Mouse (Mus musculus) thymus, adult 2 months (tissue): ENCODE results near the gene Ryr2. TPM values are rescaled to one million over a fixed set of nuclear protein-coding genes. Genes with fewer than 3 reads are reported as not detected.

Source experiments
- DNase-seq: peaks from one replicate; pipeline ENCODE4 v3.0.0; 2021
- H3K27ac ChIP-seq: fragments of 200-500 bp; 2 replicates; pipeline ENCODE4 v1.5.1; 2012; ENCODE audit warnings: low read length, control low read depth; ENCODE audit not compliant: control insufficient read depth, insufficient read depth
- H3K27me3 ChIP-seq: fragments of 200-500 bp; 2 replicates; pipeline ENCODE4 v1.6.1; 2012; ENCODE audit warnings: mild to moderate bottlenecking, low read length, moderate library complexity, mixed read lengths; ENCODE audit not compliant: control insufficient read depth, insufficient read depth
- H3K36me3 ChIP-seq: fragments of 200-500 bp; 2 replicates; pipeline ENCODE4 v1.6.1; 2012; ENCODE audit warnings: mild to moderate bottlenecking, low read length, moderate library complexity; ENCODE audit not compliant: control insufficient read depth, insufficient read depth
- H3K4me1 ChIP-seq: fragments of 200-500 bp; replicated peaks from 2 replicates; pipeline ENCODE4 v1.6.1; 2012; ENCODE audit warnings: low read length; ENCODE audit not compliant: control insufficient read depth, insufficient read depth
- H3K4me3 ChIP-seq: fragments of 200-500 bp; 2 replicates; pipeline ENCODE4 v1.5.1; 2012; ENCODE audit warnings: mild to moderate bottlenecking, low read length, control low read depth, moderate library complexity; ENCODE audit not compliant: control insufficient read depth, insufficient read depth
- CTCF ChIP-seq: fragments of 200-500 bp; IDR thresholded peaks from 2 replicates; pipeline ENCODE4 v1.5.1; 2012; ENCODE audit warnings: mild to moderate bottlenecking, control low read depth, low read length, moderate library complexity, borderline replicate concordance; ENCODE audit not compliant: control insufficient read depth, poor library complexity, insufficient read depth; ENCODE audit errors: extremely low read depth
- POLR2A ChIP-seq: fragments of 200-500 bp; IDR thresholded peaks from 2 replicates; pipeline ENCODE4 v1.6.1; 2012; ENCODE audit warnings: mild to moderate bottlenecking, low read length, control low read depth, moderate library complexity; ENCODE audit not compliant: control insufficient read depth, poor library complexity, insufficient read depth; ENCODE audit errors: extremely low read depth
- WGBS: fragments of 180-500 bp; shearing (Covaris S2); methylation state at CpG from one replicate; pipeline ENCODE4 v1.1.7; 2018; 5-methylcytosine and 5-hydroxymethylcytosine counted together
- polyA plus RNA-seq: library from polyadenylated mRNA; depleted of rRNA; stranded (reverse); fragments of >200 nt; gene quantifications from 2 replicates; pipeline ENCODE4 v1.2.3, GENCODE M21; 2012

The Ryr2 gene
- polyA plus RNA-seq, 1 experiment: 3.6 TPM

DNA sequence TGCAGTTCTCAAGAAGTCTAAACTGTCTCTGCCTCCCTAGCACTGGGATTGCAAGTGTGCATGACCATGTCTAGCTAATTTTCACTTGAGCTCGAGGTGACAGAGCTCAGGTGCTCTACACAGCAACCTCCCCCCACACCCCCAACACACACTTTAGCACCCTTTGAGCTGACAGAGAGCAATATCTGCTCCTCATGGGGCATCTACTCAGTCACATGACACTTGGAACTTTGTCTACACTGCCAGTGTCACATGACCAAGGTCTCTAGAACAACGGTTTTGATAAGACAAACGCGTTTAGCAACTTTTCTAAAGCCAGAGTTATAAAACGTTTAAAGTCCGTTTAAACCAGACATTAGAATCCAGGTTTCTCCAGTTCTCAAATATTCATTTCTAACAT, 187.3 kb downstream of the Ryr2 start:
- Histone ChIP-seq H3K27ac (no peak overlapping the region), H3K36me3 (no peaks in the 10 kb centered on the region), H3K4me3 (no peak overlapping the region), H3K4me1 (no peaks in the 10 kb centered on the region), H3K27me3 (no peaks in the 10 kb centered on the region)
- TF ChIP-seq POLR2A: no peak
- TF ChIP-seq CTCF: no peak
- no peak for DNase-seq
- WGBS: 91% methylated on average over 6 of the region's 6 CpGs

DNA sequence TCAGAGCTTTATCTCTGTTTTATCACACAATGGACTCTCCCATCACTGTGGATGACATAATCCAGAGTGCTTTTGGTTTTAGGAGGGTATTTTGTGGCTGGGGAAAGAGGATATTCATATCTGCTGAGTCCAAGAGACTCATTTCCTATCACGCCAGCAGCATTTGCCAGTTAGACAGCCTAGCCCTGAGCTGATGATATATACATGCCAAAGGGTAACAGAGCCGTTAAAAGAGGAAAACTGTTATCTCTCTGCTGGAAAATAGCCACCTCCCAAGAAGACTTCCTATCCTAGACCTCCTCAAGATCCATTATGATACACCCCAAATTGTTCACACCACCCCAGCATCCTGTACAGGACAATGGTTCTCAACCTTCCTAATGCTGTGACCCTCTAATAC, 191.1 kb downstream of the Ryr2 start:
- 65% methylated on average over 2 of the region's 2 CpGs for WGBS
- Histone ChIP-seq H3K4me3 (no peak overlapping the region), H3K4me1 (no peaks in the 10 kb centered on the region), H3K27ac (no peak overlapping the region), H3K36me3 (no peaks in the 10 kb centered on the region), H3K27me3 (no peaks in the 10 kb centered on the region)
- DNase-seq: no peak
- no peak for TF ChIP-seq POLR2A
- TF ChIP-seq CTCF: no peak

DNA sequence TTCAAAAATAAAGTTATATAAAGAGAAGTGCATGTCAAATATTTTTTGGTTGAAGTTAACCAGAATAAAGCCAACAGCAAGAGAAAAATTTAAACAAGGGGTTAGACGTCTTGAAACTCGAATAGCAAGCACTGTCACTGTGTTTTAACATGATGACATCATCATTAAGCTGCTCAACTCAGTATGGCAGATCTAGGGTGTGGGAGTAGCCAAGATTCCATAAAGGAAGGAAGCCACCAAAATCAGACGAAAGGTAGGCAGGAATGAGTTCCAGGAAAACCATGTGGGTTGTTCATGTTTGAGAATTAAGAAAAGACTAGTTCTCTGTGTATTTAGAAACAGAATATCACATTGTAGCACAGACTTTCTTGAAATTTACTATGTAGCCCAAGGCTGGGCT, 192.1 kb downstream of the Ryr2 start:
- WGBS: 90% methylated on average over 3 of the region's 3 CpGs
- H3K27ac ChIP-seq: no peak overlapping the region

GRCm38 (mm10) chr13:11912208-11912607, 194.5 kb downstream of the Ryr2 start:
- Histone ChIP-seq H3K4me1 (no peaks in the 10 kb centered on the region), H3K36me3 (no peaks in the 10 kb centered on the region), H3K4me3 (no peak overlapping the region), H3K27me3 (no peaks in the 10 kb centered on the region), H3K27ac (no peak overlapping the region)
- no peak for DNase-seq
- TF ChIP-seq CTCF: no peak
- no peak for TF ChIP-seq POLR2A
- 97% methylated on average over 2 of the region's 2 CpGs for WGBS

More for the DNA sequence above, 192.1 kb downstream of the Ryr2 start:
- DNase-seq: no peak
- no peaks in the 10 kb centered on the region for H3K27me3 ChIP-seq
- no peaks in the 10 kb centered on the region for H3K36me3 ChIP-seq
- no peaks in the 10 kb centered on the region for H3K4me1 ChIP-seq
- no peak for TF ChIP-seq POLR2A
- no peak for TF ChIP-seq CTCF
- no peak overlapping the region for H3K4me3 ChIP-seq

DNA sequence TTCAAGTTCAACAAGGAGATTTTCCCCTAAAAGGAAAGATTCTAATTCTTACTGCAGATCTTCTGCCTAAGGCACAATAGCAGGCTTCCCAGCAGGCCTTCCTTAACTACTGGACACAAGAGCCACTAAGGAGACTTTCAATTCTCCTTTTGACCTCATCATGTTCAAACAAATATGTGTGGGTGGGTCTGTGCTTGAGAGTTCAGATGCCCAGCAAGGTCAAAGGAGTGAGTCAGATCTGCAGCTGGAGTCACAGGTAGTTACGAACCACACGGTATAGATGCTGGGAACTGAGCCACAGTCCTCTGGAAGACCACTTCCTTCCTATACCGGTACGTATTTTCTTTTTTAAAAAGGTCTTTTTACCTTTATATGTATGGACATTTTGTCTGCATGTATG, 198.6 kb downstream of the Ryr2 start:
- Histone ChIP-seq H3K4me3 (no peak overlapping the region), H3K4me1 (no peaks in the 10 kb centered on the region), H3K27ac (no peak overlapping the region), H3K27me3 (no peaks in the 10 kb centered on the region), H3K36me3 (no peaks in the 10 kb centered on the region)
- no peak for DNase-seq
- 66% methylated on average over 4 of the region's 4 CpGs for WGBS
- TF ChIP-seq CTCF (no peak), POLR2A (no peak)

DNA sequence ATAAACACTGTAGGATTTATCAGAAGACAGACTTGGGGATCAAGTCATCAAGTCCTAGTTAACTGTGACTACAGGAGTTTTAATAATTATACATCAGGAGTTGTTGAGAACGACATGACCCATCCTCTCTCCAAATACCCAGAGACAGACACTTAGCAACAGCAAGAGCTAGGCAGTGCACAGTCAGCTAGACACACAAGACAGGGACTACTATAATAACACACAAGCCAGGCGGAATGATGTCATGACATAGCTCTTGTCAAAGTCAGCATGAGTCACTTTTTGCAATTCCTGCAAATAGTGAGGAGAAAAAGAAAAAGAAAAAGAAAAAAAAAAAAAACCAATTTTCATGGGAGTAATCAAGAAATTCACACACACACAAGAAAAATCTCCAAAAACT, 201.6 kb downstream of the Ryr2 start:
- H3K4me1 ChIP-seq: no peaks in the 10 kb centered on the region
- no peak overlapping the region for H3K4me3 ChIP-seq
- DNase-seq: no peak
- 88% methylated on average over 2 of the region's 2 CpGs for WGBS
- H3K27me3 ChIP-seq: no peaks in the 10 kb centered on the region
- TF ChIP-seq POLR2A: no peak
- no peak for TF ChIP-seq CTCF
- H3K27ac ChIP-seq: no peak overlapping the region
- H3K36me3 ChIP-seq: no peaks in the 10 kb centered on the region

DNA sequence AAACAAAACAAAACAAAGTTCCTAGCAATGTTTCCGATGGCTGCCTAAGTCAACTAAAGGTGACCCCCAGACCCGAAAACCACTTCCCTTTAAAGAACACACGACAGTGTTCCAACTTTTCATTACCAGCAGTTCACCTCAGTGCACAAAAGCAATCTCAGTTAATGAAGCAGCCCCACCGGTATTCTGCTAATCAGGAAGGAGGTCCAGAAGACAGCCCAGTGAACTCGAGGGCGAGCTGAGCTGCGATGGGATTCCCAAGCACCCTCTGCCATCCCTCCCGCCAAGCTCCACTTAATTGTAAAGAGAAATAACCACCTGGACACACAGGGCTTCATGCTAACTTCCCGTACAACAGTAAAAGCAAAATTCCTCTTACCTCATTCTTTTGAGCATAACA, 203.5 kb downstream of the Ryr2 start:
- no peak for DNase-seq
- Histone ChIP-seq H3K4me1 (no peaks in the 10 kb centered on the region), H3K27me3 (no peaks in the 10 kb centered on the region), H3K27ac (no peak overlapping the region), H3K36me3 (no peaks in the 10 kb centered on the region), H3K4me3 (no peak overlapping the region)
- no peak for TF ChIP-seq POLR2A
- TF ChIP-seq CTCF: no peak
- 70% methylated on average over 9 of the region's 9 CpGs for WGBS
